Mouse (Mus musculus) liver, embryonic 14.5 days (tissue): Measurements from ENCODE around the gene 0610040J01Rik. TPM values are rescaled to one million over a fixed set of nuclear protein-coding genes. Genes with fewer than 3 reads are reported as not detected.

Source experiments
- ATAC-seq: fragments of 200-750 bp; cut with Nextera tagmentation; 2 replicates; pipeline ENCODE4 v1.8.0; 2017; ENCODE audit warnings: moderate number of reproducible peaks, mild to moderate bottlenecking, moderate library complexity; ENCODE audit not compliant: insufficient read depth
- DNase-seq, 3 experiments: peaks; one replicate each; pipeline ENCODE4 v3.0.0-alpha.2; 2012 to 2013; ENCODE audit warnings: low read depth in 3 of 3, low spot score in 3 of 3
- H3K27ac ChIP-seq: fragments of 300-500 bp; sonication (generic); 2 replicates; pipeline ENCODE4 v1.5.1; 2014; ENCODE audit warnings: moderate library complexity, mild to moderate bottlenecking, control low read depth, inconsistent platforms
- H3K27me3 ChIP-seq: fragments of 300-500 bp; sonication (generic); 2 replicates; pipeline ENCODE4 v1.6.1; 2014; ENCODE audit warnings: mild to moderate bottlenecking, low read length, moderate library complexity; ENCODE audit not compliant: control insufficient read depth, insufficient read depth
- H3K36me3 ChIP-seq: fragments of 300-500 bp; sonication (generic); replicated peaks from 2 replicates; pipeline ENCODE4 v1.6.1; 2014; ENCODE audit warnings: low read depth; ENCODE audit not compliant: control insufficient read depth, insufficient read depth
- H3K4me1 ChIP-seq, 2 experiments: fragments of 200-500 bp in 1 of 2; fragments of 300-500 bp in 1 of 2; sonication (generic) in 1 of 2; replicated peaks; 2 replicates each; pipeline ENCODE4 v1.6.1; 2012 to 2014; ENCODE audit warnings: antibody characterized with exemption in 1 of 2, inconsistent platforms in 1 of 2, low read length in 1 of 2; ENCODE audit not compliant: control insufficient read depth in 2 of 2, insufficient read depth in 2 of 2
- H3K4me2 ChIP-seq: fragments of 300-500 bp; sonication (generic); 2 replicates; pipeline ENCODE4 v1.6.1; 2014; ENCODE audit warnings: low read depth, mild to moderate bottlenecking, control low read depth, moderate library complexity
- H3K4me3 ChIP-seq, 2 experiments: fragments of 200-500 bp in 1 of 2; fragments of 300-500 bp in 1 of 2; sonication (generic) in 1 of 2; 2 replicates each; pipeline ENCODE4 v1.5.1; 2012 to 2014; ENCODE audit warnings: low read depth in 2 of 2, low read length in 2 of 2, mild to moderate bottlenecking in 2 of 2, control low read depth in 1 of 2, inconsistent platforms in 1 of 2, moderate library complexity in 1 of 2; ENCODE audit not compliant: insufficient read depth in 1 of 2
- H3K9ac ChIP-seq: fragments of 300-500 bp; sonication (generic); replicated peaks from 2 replicates; pipeline ENCODE4 v1.6.1; 2014; ENCODE audit warnings: mild to moderate bottlenecking, control low read depth, moderate library complexity
- H3K9me3 ChIP-seq: fragments of 300-500 bp; sonication (generic); 2 replicates; pipeline ENCODE4 v1.6.1; 2016; ENCODE audit warnings: low read length, mixed read lengths; ENCODE audit not compliant: control insufficient read depth
- CTCF ChIP-seq: IDR thresholded peaks from 2 replicates; pipeline ENCODE4 v1.5.1; 2016; ENCODE audit warnings: antibody characterized with exemption, low read depth, control low read depth
- EP300 ChIP-seq: IDR thresholded peaks from 2 replicates; pipeline ENCODE4 v1.6.1; 2016; ENCODE audit warnings: antibody characterized with exemption, low read depth
- WGBS: fragments of 180-500 bp; shearing (Covaris S2); extraction: QIAGEN DNeasy Blood & Tissue Kit; methylation state at CpG from one replicate; pipeline ENCODE4 v1.1.7; 2014; ENCODE audit not compliant: insufficient replicate concordance; 5-methylcytosine and 5-hydroxymethylcytosine counted together
- polyA plus RNA-seq, 2 experiments: library from polyadenylated mRNA; depleted of rRNA in 1 of 2; stranded (reverse) in 1 of 2; unstranded in 1 of 2; fragments of >200 nt; fragmentation: Nextera tagmentation in 1 of 2; extraction: Ambion mirVana in 1 of 2; gene quantifications; 2 replicates each; pipeline versions ENCODE4 v1.2.1 to v1.2.3; 2012 to 2014

Gene 0610040J01Rik
- polyA plus RNA-seq, 2 experiments = 6.0 to 8.5 TPM

GRCm38 (mm10) chr5:63923305-63924025 is 111.3 kb downstream of the 0610040J01Rik start:
- Histone ChIP-seq H3K9me3 (no peaks in the 10 kb centered on the region), H3K36me3 (no peaks in the 10 kb centered on the region), H3K9ac (no peak overlapping the region), H3K4me3 (no peak overlapping the region), H3K27me3 (no peaks in the 10 kb centered on the region), H3K4me2 (no peak overlapping the region), H3K27ac (no peak overlapping the region), H3K4me1 (no peaks in the 10 kb centered on the region)
- TF ChIP-seq EP300 (no peak), CTCF (no peak)
- DNase-seq = no peak
- no peak for ATAC-seq
- WGBS = 63% methylated on average over 13 of the region's 13 CpGs

GRCm38 (mm10) chr5:63925035-63925628 is 113.0 kb downstream of the 0610040J01Rik start:
- Histone ChIP-seq H3K27ac (no peak overlapping the region), H3K36me3 (no peaks in the 10 kb centered on the region; the same call in 1 of the 2 replicates), H3K4me2 (no peak overlapping the region), H3K9me3 (no peaks in the 10 kb centered on the region), H3K27me3 (no peaks in the 10 kb centered on the region), H3K4me1 (no peaks in the 10 kb centered on the region), H3K4me3 (no peak overlapping the region), H3K9ac (no peak overlapping the region)
- WGBS = 28% methylated on average over 14 of the region's 14 CpGs
- DNase-seq (no peak), ATAC-seq (no peak)
- TF ChIP-seq CTCF = no peak
- no peak for TF ChIP-seq EP300

- Histone ChIP-seq H3K4me3 (no peak overlapping the region), H3K36me3 (no peaks in the 10 kb centered on the region; the same call in 1 of the 2 replicates), H3K4me1 (peaks cover 0 to 2% of the 10 kb centered on the region in 2 experiments; a peak in 2 of 4 replicates), H3K9me3 (no peaks in the 10 kb centered on the region), H3K4me2 (no peak overlapping the region), H3K9ac (no peak overlapping the region), H3K27me3 (no peaks in the 10 kb centered on the region), H3K27ac (no peak overlapping the region)
- TF ChIP-seq EP300 (no peak), CTCF (no peak)
- no peak for DNase-seq
- no peak for ATAC-seq
- WGBS = 51% methylated on average over 4 of the region's 4 CpGs
Measured at GRCm38 (mm10) chr5:63930824-63931358, 118.7 kb downstream of the 0610040J01Rik start.

- Histone ChIP-seq H3K27me3 (no peaks in the 10 kb centered on the region), H3K9ac (no peak overlapping the region), H3K4me2 (no peak overlapping the region), H3K4me1 (peaks cover 0 to 7% of the 10 kb centered on the region in 2 experiments; a peak in 2 of 4 replicates), H3K36me3 (no peaks in the 10 kb centered on the region; the same call in 1 of the 2 replicates), H3K4me3 (no peak overlapping the region), H3K27ac (no peak overlapping the region), H3K9me3 (no peaks in the 10 kb centered on the region)
- WGBS = 50% methylated on average over 10 of the region's 10 CpGs
- ATAC-seq (no peak), DNase-seq (no peak)
- TF ChIP-seq CTCF (no peak), EP300 (no peak)
Measured at GRCm38 (mm10) chr5:63932829-63933228, 120.7 kb downstream of the 0610040J01Rik start.

- Histone ChIP-seq H3K9ac (no peak overlapping the region), H3K36me3 (no peaks in the 10 kb centered on the region), H3K4me3 (no peak overlapping the region), H3K27me3 (no peaks in the 10 kb centered on the region), H3K9me3 (no peaks in the 10 kb centered on the region), H3K4me1 (peaks cover 0 to 14% of the 10 kb centered on the region in 2 experiments; a peak in 2 of 4 replicates), H3K27ac (no peak overlapping the region), H3K4me2 (no peak overlapping the region)
- no peak for TF ChIP-seq EP300
- no peak for TF ChIP-seq CTCF
- no peak for DNase-seq
- 61% methylated on average over 6 of the region's 6 CpGs for WGBS
- no peak for ATAC-seq
Measured at GRCm38 (mm10) chr5:63935581-63935980, 123.4 kb downstream of the 0610040J01Rik start.
